Mouse (Mus musculus) neural tube, embryonic 15.5 days (tissue): ENCODE results near the gene Apcs. TPM values are rescaled to one million over a fixed set of nuclear protein-coding genes. Genes with fewer than 3 reads are reported as not detected.

Experiments used
- polyA plus RNA-seq: library from polyadenylated mRNA; unstranded; fragments of >200 nt; fragmentation: Nextera tagmentation; extraction: Ambion mirVana; gene quantifications from 2 replicates; pipeline ENCODE4 v1.2.1, GENCODE M21; 2015

Apcs gene
- polyA plus RNA-seq, 1 experiment from 2014 or later, result not detected

Other genes starting within 250 kb of the Apcs start
- 0.35 and 0.37 TPM in 2 replicates for gene Crp, start 197.0 kb downstream of the Apcs start, polyA plus RNA-seq
- not detected in 2 replicates for gene Olfr16, start 55.4 kb upstream of the Apcs start, polyA plus RNA-seq
- not detected in 2 replicates for gene Olfr1408, start 242.3 kb upstream of the Apcs start, polyA plus RNA-seq